Mouse (Mus musculus): ENCODE data around the gene Fmo5. TPM values are rescaled to one million over a fixed set of nuclear protein-coding genes. Genes with fewer than 3 reads are reported as not detected.

Gene Fmo5
- polyA plus RNA-seq, 1 experiment from 2014 or later: 4.2 TPM

DNA sequence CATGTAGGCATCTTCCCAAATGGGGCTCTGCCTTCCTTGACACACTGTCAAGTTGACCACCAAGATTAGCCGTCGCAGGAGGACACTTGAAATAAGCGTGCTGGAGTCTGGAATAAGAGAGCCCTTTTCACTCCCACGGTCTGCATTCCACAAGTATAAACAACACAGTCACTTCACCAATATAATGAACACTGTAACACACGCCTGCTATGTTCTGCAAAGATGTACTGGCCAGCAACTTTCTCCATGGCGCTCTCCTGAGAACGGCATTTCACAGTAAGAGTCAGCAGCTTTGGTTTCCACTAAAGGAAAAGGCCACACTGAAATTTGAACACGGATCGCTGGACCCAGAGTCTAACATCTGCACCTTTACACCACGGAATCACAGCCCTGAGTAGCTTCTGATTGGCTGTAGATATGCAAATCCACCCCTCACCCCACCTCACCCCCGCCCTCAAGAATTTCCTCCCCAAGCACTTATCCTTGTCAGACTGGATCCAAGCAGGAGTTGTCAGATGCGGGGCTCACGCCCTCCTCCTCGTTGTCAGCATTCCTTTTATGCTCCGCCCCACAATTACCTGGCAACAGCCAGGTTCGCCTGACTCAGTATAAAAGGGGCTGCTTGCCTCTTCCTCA is 55.1 kb downstream of the Fmo5 start:
- peak; percentile 71 for ATAC-seq (ENCODE audit: low FRiP score, low TSS enrichment)
- Histone ChIP-seq H3K4me1 (ENCODE audit: insufficient read depth, low read length) (peaks cover 29% of the 10 kb centered on the region), H3K36me3 (ENCODE audit: insufficient read depth, low read length) (no peaks in the 10 kb centered on the region), H3K27me3 (ENCODE audit: insufficient read depth, low read length) (peaks cover 4% of the 10 kb centered on the region; the same call in 1 of the 2 replicates), H3K9ac (replicated peaks; ENCODE audit: low read length) (peak overlapping the region; percentile 42), H3K27ac (ENCODE audit: low read length) (no peak overlapping the region), H3K4me3 (ENCODE audit: low read length) (peak overlapping the region; percentile 4; the same call in 1 of the 2 replicates), H3K4me2 (replicated peaks; ENCODE audit: low read depth, low read length) (peak overlapping the region; percentile 35), H3K9me3 (ENCODE audit: low read length) (no peaks in the 10 kb centered on the region)
- 5% methylated on average over 16 of the region's 16 CpGs for WGBS

DNA sequence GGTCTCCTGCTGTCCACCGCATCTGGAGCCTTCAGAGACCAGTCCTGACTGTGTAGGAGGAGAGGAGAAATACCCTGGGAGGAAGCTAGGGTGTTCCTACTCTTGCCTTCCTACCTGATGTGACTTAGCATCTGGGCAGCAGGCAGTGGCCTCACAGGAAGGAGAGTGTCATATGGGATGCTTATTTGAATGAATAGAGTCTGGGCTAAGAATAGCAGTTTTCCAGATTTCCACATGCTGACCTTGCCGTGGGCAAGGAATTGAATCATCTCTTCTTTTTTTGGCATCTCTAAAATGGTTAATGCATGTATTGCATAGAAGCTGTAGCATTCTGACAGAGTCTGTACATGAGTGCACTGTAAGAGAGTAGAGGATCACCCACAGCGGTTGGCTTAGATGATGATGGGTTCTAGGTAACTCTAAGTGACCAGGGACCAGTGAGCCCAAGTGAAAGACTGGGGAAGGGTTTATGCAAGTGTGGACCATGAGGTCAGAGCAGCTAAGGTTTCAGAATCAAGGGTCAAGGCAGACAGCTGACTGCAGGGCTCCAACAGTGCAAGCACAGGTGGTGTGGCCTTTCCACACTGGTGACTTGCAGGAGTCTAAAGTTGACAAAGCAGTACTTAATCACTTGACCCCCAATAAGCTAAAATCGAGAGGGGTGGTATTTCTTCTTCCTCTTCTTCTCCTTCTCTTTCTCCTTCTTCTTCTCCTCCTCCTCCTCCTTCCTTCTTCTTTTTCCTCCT is 57.9 kb downstream of the Fmo5 start:
- Histone ChIP-seq H3K27ac (ENCODE audit: low read length) (no peak overlapping the region), H3K9ac (replicated peaks; ENCODE audit: low read length) (no peak overlapping the region), H3K4me2 (replicated peaks; ENCODE audit: low read depth, low read length) (no peak overlapping the region), H3K27me3 (ENCODE audit: insufficient read depth, low read length) (peaks cover 4% of the 10 kb centered on the region; the same call in 1 of the 2 replicates), H3K4me1 (ENCODE audit: insufficient read depth, low read length) (peaks cover 25% of the 10 kb centered on the region), H3K9me3 (ENCODE audit: low read length) (no peaks in the 10 kb centered on the region), H3K36me3 (ENCODE audit: insufficient read depth, low read length) (no peaks in the 10 kb centered on the region), H3K4me3 (ENCODE audit: low read length) (no peak overlapping the region)
- 74% methylated on average over 4 of the region's 4 CpGs for WGBS
- ATAC-seq (ENCODE audit: low FRiP score, low TSS enrichment): no peak

DNA sequence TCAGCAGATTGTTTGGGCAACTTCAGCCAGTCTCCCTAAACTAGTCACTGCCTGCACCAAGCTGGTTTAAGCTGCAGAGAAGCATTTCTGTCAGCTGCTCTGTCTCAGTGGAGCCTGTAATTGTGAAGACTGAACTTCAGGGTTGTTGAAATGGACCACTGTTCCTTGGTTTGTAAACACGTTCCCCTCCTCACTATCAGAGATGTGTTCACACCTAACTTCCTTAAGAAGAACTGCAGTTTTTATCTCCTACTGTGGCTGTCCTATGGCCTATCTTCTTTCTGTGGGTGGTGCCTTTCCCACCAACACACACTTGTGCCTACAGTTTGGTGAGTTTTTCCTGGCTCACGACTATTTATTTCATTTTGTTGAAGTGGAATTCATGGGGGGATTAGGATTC is 60.7 kb downstream of the Fmo5 start:
- Histone ChIP-seq H3K4me3 (ENCODE audit: low read length) (no peak overlapping the region), H3K9me3 (ENCODE audit: low read length) (no peaks in the 10 kb centered on the region), H3K27ac (ENCODE audit: low read length) (no peak overlapping the region), H3K9ac (replicated peaks; ENCODE audit: low read length) (no peak overlapping the region), H3K4me1 (ENCODE audit: insufficient read depth, low read length) (peaks cover 7% of the 10 kb centered on the region; the same call in 1 of the 2 replicates), H3K4me2 (replicated peaks; ENCODE audit: low read depth, low read length) (no peak overlapping the region), H3K36me3 (ENCODE audit: insufficient read depth, low read length) (no peaks in the 10 kb centered on the region), H3K27me3 (ENCODE audit: insufficient read depth, low read length) (no peaks in the 10 kb centered on the region)
- ATAC-seq (ENCODE audit: low FRiP score, low TSS enrichment): no peak
- WGBS: 67% methylated on average over 2 of the region's 2 CpGs

DNA sequence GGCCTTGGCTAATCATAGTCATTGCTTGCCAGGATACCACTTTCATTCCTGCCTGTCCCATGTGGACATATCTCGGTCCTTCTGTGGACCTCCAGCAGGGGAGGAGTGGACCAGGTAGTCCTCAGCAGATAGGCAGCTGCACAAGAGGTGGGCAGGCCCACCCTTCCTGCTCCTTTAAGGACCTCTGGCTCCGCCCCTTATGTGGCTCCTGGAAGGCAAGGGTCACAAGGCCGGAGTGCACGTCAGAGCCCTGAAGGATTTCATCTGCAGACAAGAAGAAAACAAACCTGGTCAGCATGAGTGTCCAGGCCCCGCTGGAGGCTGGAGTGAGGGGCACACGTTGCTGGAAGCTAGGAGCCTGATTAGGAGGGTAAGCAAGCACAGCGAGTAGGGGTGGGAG is 62.0 kb downstream of the Fmo5 start:
- WGBS: 45% methylated on average over 7 of the region's 7 CpGs

DNA sequence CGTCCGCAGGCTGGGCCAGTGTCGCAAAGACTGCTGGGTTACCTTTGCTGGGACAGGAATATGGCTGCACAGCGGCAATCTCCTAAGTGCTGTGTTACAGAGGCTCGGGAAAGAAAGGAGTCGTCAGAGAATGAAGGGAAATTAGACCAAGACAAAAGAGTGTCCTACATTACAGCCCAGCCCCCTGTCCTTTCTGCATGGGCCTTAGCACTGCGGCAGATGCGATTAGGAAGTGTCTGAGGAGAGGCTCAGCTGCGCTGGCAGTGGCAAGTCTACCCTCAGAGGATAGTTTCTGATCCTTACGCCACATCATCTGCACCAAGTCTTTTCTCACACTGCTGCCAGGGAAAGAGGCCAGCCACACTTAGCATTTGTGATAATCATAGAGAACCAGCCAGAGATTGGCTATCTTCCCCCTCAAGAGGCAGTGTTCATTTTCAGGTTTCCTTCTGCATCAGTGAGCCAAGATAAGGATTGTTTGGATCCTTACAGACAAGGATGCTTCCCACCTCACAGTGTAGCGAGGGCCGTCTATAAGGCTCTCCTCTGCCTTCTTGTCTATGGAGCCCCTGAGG is 62.9 kb downstream of the Fmo5 start:
- no peak overlapping the region for H3K4me3 ChIP-seq (ENCODE audit: low read length)
- 65% methylated on average over 12 of the region's 12 CpGs for WGBS
- H3K27ac ChIP-seq (ENCODE audit: low read length): no peak overlapping the region
- no peak overlapping the region for H3K9ac ChIP-seq (replicated peaks; ENCODE audit: low read length)
- no peak for ATAC-seq (ENCODE audit: low FRiP score, low TSS enrichment)
- H3K4me1 ChIP-seq (ENCODE audit: insufficient read depth, low read length): 0 out of 2 replicates have a peak, but pooled peaks cover 5% of the 10 kb centered on the region
- H3K4me2 ChIP-seq (replicated peaks; ENCODE audit: low read depth, low read length): no peak overlapping the region
- no peaks in the 10 kb centered on the region for H3K36me3 ChIP-seq (ENCODE audit: insufficient read depth, low read length)
- H3K9me3 ChIP-seq (ENCODE audit: low read length): no peaks in the 10 kb centered on the region
- no peaks in the 10 kb centered on the region for H3K27me3 ChIP-seq (ENCODE audit: insufficient read depth, low read length)

More for the DNA sequence above, 62.0 kb downstream of the Fmo5 start:
- H3K4me2 ChIP-seq (replicated peaks; ENCODE audit: low read depth, low read length): 0 out of 2 replicates have a peak overlapping the region, but pooled peaks have one; percentile 10
- H3K27ac ChIP-seq (ENCODE audit: low read length): no peak overlapping the region
- ATAC-seq (ENCODE audit: low FRiP score, low TSS enrichment): peak; percentile 46
- H3K9me3 ChIP-seq (ENCODE audit: low read length): no peaks in the 10 kb centered on the region
- 0 out of 2 replicates have a peak, but pooled peaks cover 5% of the 10 kb centered on the region for H3K4me1 ChIP-seq (ENCODE audit: insufficient read depth, low read length)
- H3K9ac ChIP-seq (replicated peaks; ENCODE audit: low read length): no peak overlapping the region; the same call in 1 of the 2 replicates
- H3K4me3 ChIP-seq (ENCODE audit: low read length): no peak overlapping the region
- H3K36me3 ChIP-seq (ENCODE audit: insufficient read depth, low read length): no peaks in the 10 kb centered on the region
- H3K27me3 ChIP-seq (ENCODE audit: insufficient read depth, low read length): no peaks in the 10 kb centered on the region

DNA sequence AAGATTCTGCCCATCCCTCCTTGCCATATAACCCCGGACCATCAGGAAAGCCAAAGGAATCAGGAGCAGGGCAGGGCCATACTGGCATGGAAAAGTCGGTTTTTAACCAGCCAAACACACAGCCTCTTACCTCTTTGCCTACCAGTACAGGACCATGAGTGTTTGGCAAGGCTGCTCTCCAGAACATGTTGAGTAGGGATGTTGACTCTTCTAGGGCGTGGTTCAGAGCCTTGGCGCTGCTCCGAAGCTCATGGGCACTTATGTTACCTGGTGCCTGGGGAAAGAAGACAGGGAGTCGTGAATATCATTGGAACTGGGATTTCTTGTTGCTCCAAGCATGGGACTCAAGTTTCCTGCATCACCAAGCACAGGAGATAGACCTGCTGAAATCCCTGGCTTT is 65.2 kb downstream of the Fmo5 start:
- no peak for ATAC-seq (ENCODE audit: low FRiP score, low TSS enrichment)
- WGBS: 82% methylated on average over 6 of the region's 6 CpGs
- Histone ChIP-seq H3K4me3 (ENCODE audit: low read length) (no peak overlapping the region), H3K27me3 (ENCODE audit: insufficient read depth, low read length) (no peaks in the 10 kb centered on the region), H3K9ac (replicated peaks; ENCODE audit: low read length) (no peak overlapping the region), H3K4me2 (replicated peaks; ENCODE audit: low read depth, low read length) (no peak overlapping the region), H3K36me3 (ENCODE audit: insufficient read depth, low read length) (no peaks in the 10 kb centered on the region), H3K27ac (ENCODE audit: low read length) (no peak overlapping the region), H3K9me3 (ENCODE audit: low read length) (no peaks in the 10 kb centered on the region), H3K4me1 (ENCODE audit: insufficient read depth, low read length) (0 out of 2 replicates have a peak, but pooled peaks cover 5% of the 10 kb centered on the region)

DNA sequence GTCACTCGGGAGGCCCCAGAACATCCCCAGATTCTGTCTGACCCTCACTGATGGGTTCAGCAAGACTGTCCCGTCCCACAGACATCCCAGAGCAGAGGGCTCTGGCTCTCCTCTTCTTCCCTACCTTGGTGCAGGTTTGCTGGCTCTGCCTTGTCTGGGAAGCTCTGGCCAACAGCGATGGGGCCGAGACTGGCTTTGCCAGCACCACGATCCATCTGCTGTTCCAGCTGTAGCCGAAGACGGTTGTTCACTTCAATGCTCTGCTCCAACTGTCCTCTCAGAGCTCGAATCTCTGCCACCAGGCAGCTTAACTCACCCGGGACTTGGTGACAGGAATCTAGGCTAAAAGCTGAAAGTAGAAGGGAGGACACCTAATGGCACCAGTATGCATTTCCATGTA is 68.3 kb downstream of the Fmo5 start:
- Histone ChIP-seq H3K4me2 (replicated peaks; ENCODE audit: low read depth, low read length) (no peak overlapping the region), H3K27ac (ENCODE audit: low read length) (no peak overlapping the region), H3K27me3 (ENCODE audit: insufficient read depth, low read length) (no peaks in the 10 kb centered on the region), H3K9ac (replicated peaks; ENCODE audit: low read length) (no peak overlapping the region), H3K9me3 (ENCODE audit: low read length) (no peaks in the 10 kb centered on the region), H3K4me3 (ENCODE audit: low read length) (no peak overlapping the region), H3K4me1 (ENCODE audit: insufficient read depth, low read length) (no peaks in the 10 kb centered on the region), H3K36me3 (ENCODE audit: insufficient read depth, low read length) (no peaks in the 10 kb centered on the region)
- WGBS: 87% methylated on average over 9 of the region's 9 CpGs
- ATAC-seq (ENCODE audit: low FRiP score, low TSS enrichment): no peak

DNA sequence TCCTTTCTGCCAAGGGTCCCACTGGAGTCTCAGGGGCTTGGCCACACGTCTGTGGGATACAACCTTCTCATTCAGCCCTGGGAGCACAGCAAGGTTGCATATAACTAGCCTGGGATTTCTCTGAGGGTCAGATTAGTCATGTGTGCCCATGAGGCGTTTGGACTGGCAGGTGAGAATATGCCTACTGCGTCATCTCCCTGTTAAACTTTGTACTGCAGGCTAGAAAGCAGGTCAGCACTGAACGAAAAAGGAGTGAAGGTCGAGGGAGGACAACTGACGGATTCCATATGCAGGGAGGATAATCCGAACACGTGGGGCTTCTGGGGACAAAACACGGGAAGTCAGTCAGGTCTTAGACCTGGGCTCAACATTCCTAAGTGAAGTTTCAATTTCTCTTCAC is 68.7 kb downstream of the Fmo5 start:
- Histone ChIP-seq H3K36me3 (ENCODE audit: insufficient read depth, low read length) (no peaks in the 10 kb centered on the region), H3K9me3 (ENCODE audit: low read length) (no peaks in the 10 kb centered on the region), H3K4me3 (ENCODE audit: low read length) (no peak overlapping the region), H3K4me2 (replicated peaks; ENCODE audit: low read depth, low read length) (no peak overlapping the region), H3K9ac (replicated peaks; ENCODE audit: low read length) (no peak overlapping the region), H3K27ac (ENCODE audit: low read length) (no peak overlapping the region), H3K27me3 (ENCODE audit: insufficient read depth, low read length) (no peaks in the 10 kb centered on the region), H3K4me1 (ENCODE audit: insufficient read depth, low read length) (no peaks in the 10 kb centered on the region)
- 0 out of 2 replicates have a peak, but pooled peaks have one; percentile 6 for ATAC-seq (ENCODE audit: low FRiP score, low TSS enrichment)
- WGBS: 46% methylated on average over 9 of the region's 9 CpGs

DNA sequence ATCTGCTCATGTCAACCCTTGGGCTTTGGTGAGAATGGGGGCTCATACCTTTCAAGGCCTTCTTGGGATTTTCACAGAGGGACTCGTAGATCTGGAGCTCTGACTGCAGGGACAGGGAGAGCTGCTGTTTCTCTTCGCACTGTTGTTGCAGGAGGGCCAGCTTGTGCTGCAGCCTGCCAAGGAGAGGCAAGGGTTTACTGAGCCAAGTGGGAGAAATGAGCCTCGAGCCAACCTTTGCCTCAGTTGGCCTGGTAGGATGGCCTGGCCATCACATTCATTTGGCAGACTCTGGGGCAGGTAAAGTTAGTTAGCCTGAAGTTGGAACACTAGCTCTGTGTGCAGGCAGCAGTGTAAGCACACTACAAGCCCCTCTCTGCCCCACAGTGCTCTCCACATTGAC is 70.5 kb downstream of the Fmo5 start:
- Histone ChIP-seq H3K4me2 (replicated peaks; ENCODE audit: low read depth, low read length) (no peak overlapping the region), H3K9me3 (ENCODE audit: low read length) (no peaks in the 10 kb centered on the region), H3K36me3 (ENCODE audit: insufficient read depth, low read length) (no peaks in the 10 kb centered on the region), H3K4me1 (ENCODE audit: insufficient read depth, low read length) (no peaks in the 10 kb centered on the region), H3K27me3 (ENCODE audit: insufficient read depth, low read length) (no peaks in the 10 kb centered on the region), H3K4me3 (ENCODE audit: low read length) (no peak overlapping the region), H3K27ac (ENCODE audit: low read length) (no peak overlapping the region), H3K9ac (replicated peaks; ENCODE audit: low read length) (no peak overlapping the region)
- WGBS: 83% methylated on average over 3 of the region's 3 CpGs
- ATAC-seq (ENCODE audit: low FRiP score, low TSS enrichment): no peak

DNA sequence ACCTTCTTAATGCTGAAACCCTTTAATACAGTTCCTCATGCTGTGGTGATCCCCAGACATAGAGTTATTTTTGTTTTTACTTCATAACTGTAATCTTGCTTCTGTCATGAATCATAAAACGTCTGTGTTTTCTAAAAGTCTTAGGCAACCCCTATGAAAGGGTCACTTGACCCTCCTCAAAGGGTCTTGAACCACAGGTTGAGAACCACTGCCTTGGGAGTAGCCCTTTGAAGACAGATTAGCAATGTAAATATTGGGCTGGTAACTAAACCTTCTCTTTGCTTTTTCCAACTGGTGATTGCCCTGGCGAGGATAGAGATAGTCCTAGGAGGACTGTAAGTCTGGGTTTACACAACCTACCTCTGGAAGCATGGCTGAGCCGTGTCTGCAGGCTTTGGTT is 72.6 kb downstream of the Fmo5 start:
- no peak overlapping the region for H3K9ac ChIP-seq (replicated peaks; ENCODE audit: low read length)
- no peak overlapping the region for H3K4me2 ChIP-seq (replicated peaks; ENCODE audit: low read depth, low read length)
- H3K27me3 ChIP-seq (ENCODE audit: insufficient read depth, low read length): no peaks in the 10 kb centered on the region
- WGBS: 49% methylated on average over 3 of the region's 3 CpGs
- no peak overlapping the region for H3K27ac ChIP-seq (ENCODE audit: low read length)
- no peak overlapping the region for H3K4me3 ChIP-seq (ENCODE audit: low read length)
- H3K36me3 ChIP-seq (ENCODE audit: insufficient read depth, low read length): no peaks in the 10 kb centered on the region
- H3K4me1 ChIP-seq (ENCODE audit: insufficient read depth, low read length): no peaks in the 10 kb centered on the region
- no peaks in the 10 kb centered on the region for H3K9me3 ChIP-seq (ENCODE audit: low read length)
- ATAC-seq (ENCODE audit: low FRiP score, low TSS enrichment): no peak
